Mouse (Mus musculus) spleen, adult 2 months (tissue): ENCODE results near the gene Slc24a4.

Source experiments
- CTCF ChIP-seq: fragments of 200-500 bp; IDR thresholded peaks from 2 replicates; pipeline ENCODE4 v1.5.1; 2011; ENCODE audit warnings: mild to moderate bottlenecking, inconsistent platforms; ENCODE audit not compliant: insufficient read depth, insufficient read length, insufficient replicate concordance; ENCODE audit errors: extremely low read depth
- POLR2A ChIP-seq: fragments of 200-500 bp; IDR thresholded peaks from 2 replicates; pipeline ENCODE4 v1.6.1; 2011; ENCODE audit warnings: low read depth, low read length, inconsistent platforms

GRCm38 (mm10) chr12:102308457-102309011, 180.0 kb downstream of the Slc24a4 start:
- TF ChIP-seq CTCF (no peak), POLR2A (no peak)
